Mouse (Mus musculus) MEL (cell line): Measurements from ENCODE around the gene Cxcl15. TPM values are rescaled to one million over a fixed set of nuclear protein-coding genes. Genes with fewer than 3 reads are reported as not detected.

Experiments
- DNase-seq: peaks from one replicate; pipeline ENCODE4 v3.0.0; 2011; ENCODE audit warnings: low read depth, low spot score
- H3K27ac ChIP-seq: 2 replicates; pipeline ENCODE4 v1.5.1; 2012; ENCODE audit warnings: low read depth, mild to moderate bottlenecking, control low read depth, low read length, moderate library complexity; ENCODE audit not compliant: control insufficient read depth
- H3K27me3 ChIP-seq, 2 experiments: fragments of 150-350 bp in 1 of 2; sonication (generic) in 1 of 2; 2 replicates each; pipeline ENCODE4 v1.6.1; 2012; ENCODE audit warnings: low read length in 2 of 2, mild to moderate bottlenecking in 2 of 2, improper control_type of control experiment in 1 of 2, moderate library complexity in 1 of 2; ENCODE audit not compliant: insufficient read depth in 2 of 2, control insufficient read depth in 1 of 2
- H3K36me3 ChIP-seq, 2 experiments: 2 replicates each; pipeline ENCODE4 v1.6.1; 2012 to 2014; ENCODE audit warnings: low read length in 2 of 2, improper control_type of control experiment in 1 of 2, inconsistent platforms in 1 of 2, mild to moderate bottlenecking in 1 of 2; ENCODE audit not compliant: insufficient read depth in 2 of 2, control insufficient read depth in 1 of 2
- H3K4me1 ChIP-seq, 2 experiments: fragments of 150-350 bp in 1 of 2; sonication (generic) in 1 of 2; 2 replicates each; pipeline ENCODE4 v1.6.1; 2012; ENCODE audit warnings: low read length in 2 of 2, improper control_type of control experiment in 1 of 2, mild to moderate bottlenecking in 1 of 2; ENCODE audit not compliant: insufficient read depth in 2 of 2, control insufficient read depth in 1 of 2
- H3K4me3 ChIP-seq, 2 experiments: fragments of 150-350 bp in 1 of 2; sonication (generic) in 1 of 2; 2 replicates each; pipeline ENCODE4 v1.5.1; 2012; ENCODE audit warnings: low read depth in 2 of 2, low read length in 2 of 2, mild to moderate bottlenecking in 2 of 2, moderate library complexity in 2 of 2, control low read depth in 1 of 2, improper control_type of control experiment in 1 of 2; ENCODE audit not compliant: control insufficient read depth in 1 of 2, insufficient read depth in 1 of 2
- H3K79me2 ChIP-seq: 2 replicates; pipeline ENCODE4 v1.6.1; 2012; ENCODE audit warnings: mild to moderate bottlenecking, low read length, moderate library complexity; ENCODE audit not compliant: control insufficient read depth, poor library complexity, insufficient read depth
- H3K9ac ChIP-seq: 2 replicates; pipeline ENCODE4 v1.6.1; 2012; ENCODE audit warnings: low read depth, mild to moderate bottlenecking, control low read depth, low read length, moderate library complexity; ENCODE audit not compliant: control insufficient read depth, poor library complexity, severe bottlenecking
- H3K9me3 ChIP-seq: fragments of 150-350 bp; sonication (generic); replicated peaks from 2 replicates; pipeline ENCODE4 v1.6.1; 2012; ENCODE audit warnings: mild to moderate bottlenecking, low read length, improper control_type of control experiment, moderate library complexity; ENCODE audit not compliant: insufficient read depth
- CHD2 ChIP-seq: IDR thresholded peaks from 2 replicates; pipeline ENCODE4 v1.6.1; 2011; ENCODE audit warnings: low read length, improper control_type of control experiment
- CTCF ChIP-seq, 3 experiments: IDR thresholded peaks in 2 of 3; conservative IDR thresholded peaks in 1 of 3; 2 replicates each; pipeline ENCODE4 v1.5.1; 2011 to 2012; ENCODE audit warnings: low read length in 3 of 3, low read depth in 2 of 3, mild to moderate bottlenecking in 2 of 3, improper control_type of control experiment in 1 of 3, inconsistent platforms in 1 of 3, mixed read lengths in 1 of 3, moderate library complexity in 1 of 3; ENCODE audit not compliant: control insufficient read depth in 1 of 3, insufficient read depth in 1 of 3, poor library complexity in 1 of 3, severe bottlenecking in 1 of 3
- E2F4 ChIP-seq: IDR thresholded peaks from 2 replicates; pipeline ENCODE4 v1.6.1; 2011; ENCODE audit warnings: low read depth, low read length, improper control_type of control experiment, borderline replicate concordance
- EP300 ChIP-seq, 2 experiments: IDR thresholded peaks; 2 replicates each; pipeline ENCODE4 v1.6.1; 2011; ENCODE audit warnings: improper control_type of control experiment in 2 of 2, low read length in 2 of 2, low read depth in 1 of 2, mild to moderate bottlenecking in 1 of 2
- GABPA ChIP-seq: IDR thresholded peaks from 2 replicates; pipeline ENCODE4 v1.6.1; 2012; ENCODE audit warnings: low read depth, mild to moderate bottlenecking, inconsistent platforms, low read length, improper control_type of control experiment, moderate library complexity
- JUND ChIP-seq: IDR thresholded peaks from 2 replicates; pipeline ENCODE4 v1.6.1; 2011; ENCODE audit warnings: low read depth, mild to moderate bottlenecking, improper control_type of control experiment, low read length
- KAT2A ChIP-seq: conservative IDR thresholded peaks from 2 replicates; pipeline ENCODE4 v1.6.1; 2012; ENCODE audit warnings: low read depth, low read length, improper control_type of control experiment, inconsistent platforms
- MYC ChIP-seq: IDR thresholded peaks from 2 replicates; pipeline ENCODE4 v1.6.1; 2011; ENCODE audit warnings: low read depth, mild to moderate bottlenecking, low read length, improper control_type of control experiment, moderate library complexity
- NELFE ChIP-seq: IDR thresholded peaks from 2 replicates; pipeline ENCODE4 v1.6.1; 2011; ENCODE audit warnings: low read depth, low read length, improper control_type of control experiment
- NRF1 ChIP-seq: IDR thresholded peaks from 2 replicates; pipeline ENCODE4 v1.6.1; 2014; ENCODE audit warnings: low read depth, mild to moderate bottlenecking, inconsistent platforms, low read length, improper control_type of control experiment, moderate library complexity; ENCODE audit not compliant: poor library complexity, insufficient read depth, severe bottlenecking
- POLR2AphosphoS2 ChIP-seq: IDR thresholded peaks from 2 replicates; pipeline ENCODE4 v1.6.1; 2011; ENCODE audit warnings: low read length, improper control_type of control experiment
- POLR2AphosphoS5 ChIP-seq: IDR thresholded peaks from 2 replicates; pipeline ENCODE4 v1.6.1; 2012; ENCODE audit warnings: low read depth, borderline replicate concordance, mild to moderate bottlenecking, inconsistent platforms, low read length, moderate library complexity, mixed read lengths
- TAL1 ChIP-seq: IDR thresholded peaks from 2 replicates; pipeline ENCODE4 v1.6.1; 2012; ENCODE audit warnings: mild to moderate bottlenecking, inconsistent platforms, low read length, moderate library complexity, mixed read lengths
- TBP ChIP-seq: IDR thresholded peaks from 2 replicates; pipeline ENCODE4 v1.8.0; 2011; ENCODE audit warnings: low read depth, low read length, improper control_type of control experiment
- ZC3H11A ChIP-seq: IDR thresholded peaks from 2 replicates; pipeline ENCODE4 v1.6.1; 2012; ENCODE audit warnings: low read depth, mild to moderate bottlenecking, inconsistent platforms, low read length, improper control_type of control experiment
- ZMIZ1 ChIP-seq: IDR thresholded peaks from 2 replicates; pipeline ENCODE4 v1.6.1; 2012; ENCODE audit warnings: low read depth, mild to moderate bottlenecking, inconsistent platforms, low read length, improper control_type of control experiment, moderate library complexity
- ZNF384 ChIP-seq: IDR thresholded peaks from 2 replicates; pipeline ENCODE4 v1.6.1; 2012; ENCODE audit warnings: low read depth, mild to moderate bottlenecking, inconsistent platforms, low read length, improper control_type of control experiment
- polyA plus RNA-seq, 2 experiments: library from polyadenylated mRNA; stranded (reverse) in 1 of 2; unstranded in 1 of 2; fragments of >175 nt in 1 of 2; fragments of >200 nt in 1 of 2; gene quantifications; 2 replicates each; pipeline versions ENCODE4 v1.2.1 to v1.2.4; 2012; ENCODE audit warnings: low replicate concordance in 2 of 2, low read depth in 1 of 2; ENCODE audit not compliant: insufficient read length in 2 of 2, insufficient read depth in 1 of 2, missing spikeins in 1 of 2
- total RNA-seq: library from RNA; depleted of rRNA; stranded (reverse); fragments of 300-350 nt; gene quantifications from 2 replicates; pipeline ENCODE4 v1.2.3, GENCODE M21; 2012

Gene Cxcl15
- total and polyA plus RNA-seq, 3 experiments, result not detected

GRCm38 (mm10) chr5:90832768-90833388 is 38.5 kb downstream of the Cxcl15 start:
- Histone ChIP-seq H3K4me1 (no peaks in the 10 kb centered on the region), H3K4me3 (no peak overlapping the region), H3K36me3 (no peaks in the 10 kb centered on the region), H3K27ac (no peak overlapping the region), H3K79me2 (no peaks in the 10 kb centered on the region), H3K9me3 (no peaks in the 10 kb centered on the region), H3K9ac (no peak overlapping the region), H3K27me3 (peaks cover 0 to 1% of the 10 kb centered on the region in 2 experiments; a peak in 1 of 4 replicates)
- no peak for DNase-seq
- no peak for TF ChIP-seq ZC3H11A
- no peak for TF ChIP-seq NRF1
- no peak for TF ChIP-seq NELFE
- no peak for TF ChIP-seq ZNF384
- no peak for TF ChIP-seq JUND
- no peak for TF ChIP-seq E2F4
- TF ChIP-seq EP300 (IDR thresholded peaks at IDR 0.05; ENCODE audit: low read depth in 1 of 2, low read length in 2 of 2), result no peak
- no peak for TF ChIP-seq TBP

- H3K4me1 ChIP-seq, result no peaks in the 10 kb centered on the region
- no peak overlapping the region for H3K4me3 ChIP-seq
- peaks cover 0 to 5% of the 10 kb centered on the region in 2 experiments; a peak in 2 of 4 replicates for H3K27me3 ChIP-seq
- H3K36me3 ChIP-seq, result no peaks in the 10 kb centered on the region
- no peak overlapping the region for H3K9ac ChIP-seq
- no peak for DNase-seq
- no peaks in the 10 kb centered on the region for H3K79me2 ChIP-seq
- no peak overlapping the region for H3K27ac ChIP-seq
- H3K9me3 ChIP-seq, result no peaks in the 10 kb centered on the region
- TF ChIP-seq NELFE, result no peak
- TF ChIP-seq EP300 (IDR thresholded peaks at IDR 0.05; ENCODE audit: low read depth in 1 of 2, low read length in 2 of 2), result no peak
- no peak for TF ChIP-seq CHD2
- TF ChIP-seq TAL1, result no peak
- TF ChIP-seq ZC3H11A, result no peak
- TF ChIP-seq NRF1, result no peak
- TF ChIP-seq GABPA, result no peak
- no peak for TF ChIP-seq MYC
- TF ChIP-seq POLR2AphosphoS5, result no peak
- no peak for TF ChIP-seq ZMIZ1
- no peak for TF ChIP-seq CTCF (IDR thresholded peaks at IDR 0.05 in 2 of 3, conservative IDR thresholded peaks at IDR 0.05 in 1 of 3; ENCODE audit: control insufficient read depth in 1 of 3, insufficient read depth in 1 of 3, low read depth in 2 of 3, low read length in 3 of 3, poor library complexity in 1 of 3, severe bottlenecking in 1 of 3)
- TF ChIP-seq KAT2A, result no peak
- TF ChIP-seq POLR2AphosphoS2, result no peak
These were observed 40.1 kb downstream of the Cxcl15 start for GRCm38 (mm10) chr5:90834436-90834835.
